Mouse (Mus musculus) gastrocnemius, postnatal 14 days (tissue): ENCODE results near the gene Cacng2. TPM values are rescaled to one million over a fixed set of nuclear protein-coding genes. Genes with fewer than 3 reads are reported as not detected.
"Not testable (repeated sequence)": the region's sequence is repeated elsewhere in the genome, so short reads cannot be mapped to it uniquely, and the experiment has no call there.

Experiments
- DNase-seq: peaks from one replicate; pipeline ENCODE4 v3.0.0; 2021; ENCODE audit warnings: mixed read lengths
- intact Hi-C: fragments of 180-260 bp; cut with DNase I; formaldehyde crosslinking; loops from one replicate; pipeline ENCODE4 v1.15.1; 2025; ENCODE audit warnings: low total_unique reads
- total RNA-seq, 2 experiments: library from RNA; stranded (reverse); gene quantifications; 2 replicates each; pipeline ENCODE4 v1.2.3; 2021

Cacng2 gene
- total RNA-seq, 2 experiments from 2014 or later: not detected

DNA sequence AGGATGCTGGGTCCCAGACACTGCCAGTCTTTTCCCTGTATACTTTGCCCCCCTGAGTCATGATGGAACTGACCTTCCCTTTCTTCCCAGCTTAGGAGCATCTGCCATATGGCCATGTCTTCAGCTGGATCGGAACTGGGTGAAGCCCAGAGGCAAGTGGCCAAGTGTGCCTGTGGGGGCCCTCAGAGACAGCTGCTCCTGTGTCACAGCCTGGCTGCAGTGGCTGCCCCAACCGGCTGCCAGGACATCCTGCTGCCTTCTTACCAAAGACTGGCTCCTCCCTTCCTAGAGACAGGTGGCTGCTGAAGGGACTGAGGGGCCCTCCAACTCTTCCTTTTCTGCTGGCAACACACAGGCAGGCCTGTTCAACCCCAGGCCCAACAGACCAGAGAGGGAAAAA, 83.2 kb downstream of the Cacng2 start:
- peak; percentile 35 for DNase-seq
- intact Hi-C loops: no loop called here

DNA sequence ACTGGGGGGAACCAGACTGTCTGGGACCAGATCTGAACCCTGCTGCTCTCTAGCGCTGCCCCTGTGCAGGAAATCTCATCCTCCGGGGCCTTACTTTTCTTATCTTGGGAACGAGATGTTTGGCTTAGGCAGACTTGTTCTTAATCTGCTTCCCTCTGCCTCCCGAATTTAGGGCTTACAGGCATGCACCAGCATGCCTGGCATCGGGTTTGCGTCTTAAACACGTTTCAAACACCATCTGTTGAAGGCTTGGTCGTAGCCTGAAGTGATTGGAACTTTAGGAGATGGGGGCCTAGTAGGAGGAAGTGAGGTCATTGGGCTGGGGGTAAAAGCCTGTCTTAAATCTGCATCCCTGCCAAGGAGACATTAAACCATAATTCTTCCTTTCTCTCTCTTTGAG, 89.9 kb downstream of the Cacng2 start:
- intact Hi-C loops: no loop called here
- no peak for DNase-seq

DNA sequence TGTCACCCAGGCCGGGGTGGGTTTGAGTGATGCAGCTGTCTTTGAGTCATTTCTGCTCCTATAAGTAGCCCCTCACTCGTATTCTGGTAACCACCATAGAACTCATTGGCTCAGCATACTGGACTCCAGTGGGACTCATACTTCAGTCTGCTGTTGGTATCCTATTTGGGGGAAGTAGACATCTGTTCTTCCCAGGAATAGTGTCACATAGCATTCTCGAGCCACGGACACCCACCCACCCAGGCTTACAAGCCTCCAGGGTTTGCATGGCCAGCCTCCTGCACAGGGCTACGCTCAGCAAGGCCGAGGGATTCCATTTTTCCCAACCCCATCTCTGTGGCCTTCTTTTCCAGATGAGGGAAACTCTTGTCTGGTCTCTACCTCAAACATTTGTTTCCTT, 93.3 kb downstream of the Cacng2 start:
- intact Hi-C loops: no loop called here
- DNase-seq: no peak

DNA sequence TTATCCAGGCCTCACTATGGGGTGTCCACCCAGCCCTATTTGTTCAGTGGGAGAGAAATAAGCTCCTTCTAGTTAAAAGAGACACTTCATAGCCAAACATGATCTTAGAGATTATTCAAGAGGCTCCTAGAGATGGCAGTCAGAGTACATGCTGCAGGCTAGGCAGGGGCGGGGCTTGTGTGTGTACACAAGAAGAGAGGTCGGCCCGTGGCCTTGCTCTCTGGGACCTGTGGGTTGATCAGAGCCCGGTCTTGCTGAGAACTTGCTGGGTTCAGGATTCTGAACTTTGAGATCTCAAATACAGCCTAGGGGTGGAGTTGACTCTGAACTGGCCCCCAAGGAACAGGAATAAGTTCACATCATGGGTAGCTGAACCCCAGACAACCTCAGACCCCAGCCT, 95.6 kb downstream of the Cacng2 start:
- no peak for DNase-seq
- intact Hi-C loops: no loop called here

DNA sequence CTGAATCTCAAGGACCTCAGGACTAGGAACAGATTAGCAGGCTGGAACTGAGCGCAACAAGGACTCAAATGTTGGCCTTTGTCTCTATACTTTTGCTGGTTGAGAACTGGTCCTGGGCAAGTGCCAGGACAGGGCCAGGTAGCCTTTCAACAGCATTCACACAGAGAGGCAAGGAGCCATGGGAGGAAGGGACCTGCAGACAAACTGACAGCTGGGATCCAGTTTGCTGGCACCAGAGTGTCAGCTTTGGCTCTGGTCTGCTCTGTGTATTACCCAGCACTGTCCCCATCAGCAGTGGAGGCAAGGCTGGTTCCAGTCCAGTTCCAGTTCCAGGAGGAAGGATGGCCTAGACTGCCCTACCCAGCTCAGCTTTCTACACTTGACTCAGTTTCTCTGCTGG, 105.8 kb downstream of the Cacng2 start:
- no peak for DNase-seq
- intact Hi-C loops: no loop called here

DNA sequence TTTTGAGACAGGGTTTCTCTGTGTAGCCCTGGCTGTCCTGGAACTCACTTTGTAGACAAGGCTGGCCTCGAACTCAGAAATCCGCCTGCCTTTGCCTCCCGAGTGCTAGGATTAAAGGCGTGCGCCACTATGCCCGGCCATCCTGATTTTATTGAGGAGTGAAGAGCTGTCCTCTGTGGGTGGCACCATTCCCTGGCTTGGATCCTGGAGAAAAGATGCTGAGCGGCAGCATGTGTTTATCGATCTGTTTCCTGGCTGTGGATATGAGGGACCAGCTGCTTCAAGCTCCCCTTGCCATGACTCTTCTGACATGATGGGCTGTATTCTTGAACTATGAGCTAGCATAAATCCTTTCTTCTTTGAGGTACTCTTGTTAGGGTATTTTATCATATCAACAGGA, 111.6 kb downstream of the Cacng2 start:
- intact Hi-C loops, DNase-seq: not testable (repeated sequence)

DNA sequence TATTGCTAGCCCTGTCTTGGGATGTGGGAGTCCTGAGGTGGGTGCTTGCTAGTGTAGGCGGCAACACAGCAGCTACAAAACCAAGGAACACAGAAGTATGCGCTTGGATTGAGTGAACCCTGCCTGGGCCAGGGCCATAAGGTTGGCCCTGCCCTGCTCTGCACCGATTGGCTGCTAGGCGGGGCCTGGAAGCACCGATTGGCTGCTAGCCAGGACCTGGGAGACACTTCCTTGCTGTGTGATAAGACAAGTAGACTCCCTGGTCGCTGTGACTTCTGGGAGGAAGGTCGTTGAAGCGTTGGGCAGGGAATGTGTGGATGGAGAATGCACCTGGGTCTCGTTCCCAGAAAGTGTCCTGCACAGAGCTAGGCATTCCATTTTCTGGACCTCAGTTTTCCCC, 115.9 kb downstream of the Cacng2 start:
- intact Hi-C loops: no loop called here
- DNase-seq: no peak

DNA sequence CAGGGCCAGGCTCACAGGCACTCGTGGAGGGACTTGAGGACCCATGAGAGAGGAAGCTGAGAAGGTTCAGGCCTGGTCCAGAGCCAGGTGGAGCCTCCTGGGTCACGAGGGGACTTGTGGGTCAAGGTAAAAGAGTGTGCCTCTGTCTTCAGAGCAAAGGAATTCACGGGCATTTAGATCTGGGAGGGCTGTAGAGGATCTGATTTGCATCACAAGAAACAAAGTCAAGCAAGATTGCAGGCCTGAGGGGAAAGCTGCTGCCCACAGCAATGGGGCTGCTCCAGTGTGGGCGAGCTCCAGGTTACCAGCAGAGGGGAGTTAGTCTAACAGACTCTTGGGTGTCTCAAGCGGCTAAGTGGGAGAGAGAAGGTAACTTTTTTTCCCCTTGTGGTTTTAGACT, 118.4 kb downstream of the Cacng2 start:
- intact Hi-C loops: no loop called here
- DNase-seq: no peak

DNA sequence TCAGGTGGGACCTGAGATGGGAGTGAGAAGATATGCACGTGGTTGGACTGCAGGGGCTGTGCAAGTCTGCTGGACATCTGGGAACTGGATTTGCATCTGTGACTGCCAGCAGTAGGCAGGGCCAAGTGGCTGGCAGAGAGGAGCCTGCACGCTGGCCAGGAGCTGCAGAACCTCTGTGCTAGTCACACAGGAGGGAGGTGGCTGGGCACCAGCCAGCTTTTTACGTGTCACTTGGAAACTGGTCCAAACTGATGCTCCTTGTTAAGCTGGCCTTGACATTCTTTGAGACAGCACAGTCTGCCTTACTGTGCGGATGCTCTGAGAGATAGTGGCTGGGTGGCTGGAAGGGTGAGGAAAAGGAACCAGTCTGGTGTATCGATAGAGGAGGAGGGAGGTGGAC, 131.3 kb downstream of the Cacng2 start:
- DNase-seq: peak; percentile 29
- intact Hi-C loops: no loop called here

DNA sequence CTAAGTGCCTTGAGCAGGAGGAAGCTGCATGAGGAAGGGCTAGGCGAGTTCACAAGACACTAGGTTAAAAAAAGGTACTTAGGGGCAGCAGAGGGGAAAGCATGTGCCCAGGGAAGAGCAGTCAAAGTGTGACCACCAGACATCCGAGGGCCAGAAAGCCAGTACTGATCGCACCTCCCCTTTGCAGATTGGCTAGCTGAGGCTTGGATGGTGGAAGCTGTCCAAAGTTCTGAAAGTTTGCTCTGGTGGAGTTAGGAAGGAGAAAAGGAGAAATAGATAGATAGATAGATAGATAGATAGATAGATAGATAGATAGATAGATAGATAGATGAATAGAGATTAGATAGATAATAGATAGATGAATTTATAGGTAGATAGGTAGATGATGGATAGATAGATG, 136.4 kb downstream of the Cacng2 start:
- no peak for DNase-seq
- intact Hi-C loops: no loop called here

DNA sequence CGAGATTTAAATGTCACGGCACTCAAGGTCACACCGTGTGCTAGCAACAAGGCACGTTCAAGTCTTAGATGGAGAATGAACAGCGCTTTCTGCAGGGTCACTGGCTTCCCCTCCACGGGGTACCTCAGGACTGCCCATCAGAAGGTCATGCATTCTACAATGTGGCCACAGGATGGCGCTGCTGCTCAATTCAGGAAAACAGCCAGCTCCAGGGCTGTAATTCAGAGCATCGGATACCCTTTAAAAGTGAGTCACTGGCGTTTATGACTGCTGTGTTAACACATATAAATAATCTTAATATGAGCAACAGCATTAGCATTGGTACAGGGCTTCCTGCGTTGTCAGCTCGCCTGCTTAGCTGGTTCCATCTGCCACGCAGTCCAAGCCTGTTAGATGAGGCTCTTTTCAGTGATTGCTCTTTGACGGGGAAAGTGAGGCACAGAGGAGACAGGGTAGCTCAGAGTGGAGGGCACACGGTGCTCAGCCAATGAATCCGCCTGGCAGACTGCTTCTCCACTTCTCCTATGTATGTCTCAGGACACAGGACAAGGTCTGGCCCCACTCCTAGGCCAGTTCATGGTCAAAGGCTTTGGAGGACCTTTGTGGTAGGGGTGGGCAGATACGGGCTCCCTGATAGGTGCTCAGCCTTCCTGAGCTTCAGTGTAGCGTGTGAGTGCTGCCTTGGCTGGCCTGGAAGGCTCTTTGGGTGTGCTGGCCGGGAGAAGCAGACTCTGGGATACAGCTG, 137.5 kb downstream of the Cacng2 start:
- intact Hi-C loops: no loop called here
- DNase-seq: peak; percentile 50

DNA sequence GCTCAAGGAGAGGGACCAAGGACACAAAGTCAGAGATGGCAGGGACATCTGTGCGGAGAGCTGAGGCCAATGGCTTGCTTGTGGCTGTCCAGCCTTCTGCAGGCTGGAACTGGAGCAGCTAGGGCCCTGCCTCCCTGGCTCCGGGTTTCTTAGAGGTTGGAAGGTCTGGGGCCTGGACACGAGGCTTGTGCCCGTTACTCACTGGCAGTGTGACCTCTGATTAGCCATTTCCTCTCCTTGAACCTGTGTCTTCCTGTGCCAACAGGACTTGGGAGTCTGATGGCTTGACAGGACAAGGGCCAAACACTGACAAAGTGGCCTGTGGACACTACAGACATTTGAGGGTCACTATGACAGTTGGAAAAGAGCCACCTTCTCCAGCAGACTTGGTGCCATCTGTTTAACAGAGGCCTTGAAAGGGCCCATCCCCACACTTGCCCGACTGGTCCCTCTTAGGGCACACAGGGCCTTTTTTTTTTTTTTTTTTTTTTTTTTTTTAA, 138.6 kb downstream of the Cacng2 start:
- no peak for DNase-seq
- intact Hi-C loops: no loop called here

DNA sequence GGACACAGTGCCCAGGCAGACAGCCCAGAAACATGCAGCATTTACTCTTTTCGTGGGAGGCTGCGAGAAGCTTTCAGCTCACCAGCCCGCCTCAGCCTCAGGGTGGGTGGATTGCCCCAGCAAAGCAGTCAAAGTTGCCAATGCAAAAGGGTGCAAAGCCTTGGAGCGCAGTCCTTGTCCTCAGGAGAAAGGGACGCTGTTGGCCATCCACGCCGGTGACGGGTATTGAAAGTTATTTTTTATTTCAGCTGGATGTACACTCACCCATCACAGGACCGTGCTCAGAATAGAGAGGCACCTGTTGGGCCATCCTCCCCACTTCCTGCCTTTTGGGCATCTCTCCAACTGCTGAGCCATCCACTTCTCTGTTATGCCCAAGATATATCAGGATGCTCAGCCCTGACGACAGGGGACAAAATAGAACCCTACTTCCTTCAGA, 140.4 kb downstream of the Cacng2 start:
- intact Hi-C loops: no loop called here
- DNase-seq: no peak

DNA sequence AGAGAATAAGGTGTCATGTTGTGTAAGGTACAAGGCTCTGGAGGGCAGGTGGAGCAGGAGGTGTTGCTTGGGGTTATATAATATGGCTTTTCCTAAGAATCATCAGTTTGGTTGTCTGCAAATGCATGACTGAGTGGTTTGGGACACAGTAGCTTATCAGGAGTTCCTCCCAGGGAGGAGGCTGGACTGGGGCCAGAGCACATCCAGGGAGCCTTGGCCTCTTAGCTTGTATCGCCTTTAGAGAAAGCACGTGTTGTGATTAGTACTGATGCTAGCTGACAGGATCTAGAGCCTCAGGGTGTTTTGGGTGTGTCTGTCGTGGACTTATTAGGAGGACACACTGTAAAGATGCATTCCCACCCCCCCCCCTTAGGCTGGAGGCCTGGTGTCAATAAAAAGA, 142.2 kb downstream of the Cacng2 start:
- intact Hi-C loops: no loop called here
- DNase-seq: no peak

DNA sequence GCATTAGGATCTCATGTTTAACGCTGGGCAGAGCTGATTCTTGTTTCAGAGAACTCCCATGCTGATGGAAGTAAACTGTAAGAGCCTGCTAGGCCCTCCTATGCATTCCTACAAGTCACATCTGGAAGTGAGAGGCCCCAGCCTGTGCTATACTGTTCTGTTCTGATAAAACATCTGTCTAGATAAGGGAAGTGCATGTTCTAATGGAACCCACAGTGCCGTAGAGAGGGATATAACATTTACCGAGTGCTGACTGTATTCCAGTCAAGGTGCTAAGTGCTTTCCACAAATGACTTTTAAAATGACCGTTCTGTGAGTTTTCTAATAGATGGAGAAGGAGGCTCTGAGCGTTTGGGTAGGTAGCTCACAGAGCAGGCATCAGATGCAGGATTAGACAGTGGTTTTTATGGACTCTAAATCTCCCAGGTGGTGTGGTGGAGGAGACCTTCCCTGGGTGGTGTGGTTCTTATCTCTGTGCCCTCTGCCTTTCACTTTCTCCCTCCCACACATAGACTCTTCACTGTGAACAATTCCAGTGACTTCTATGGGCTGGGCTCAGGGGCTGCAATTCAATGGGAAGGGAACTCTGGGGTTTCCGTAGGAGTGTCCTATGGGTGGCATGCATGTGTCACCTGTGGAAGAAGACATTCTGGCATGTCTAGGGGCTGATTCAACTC, 145.5 kb downstream of the Cacng2 start:
- intact Hi-C loops: no loop called here
- DNase-seq: no peak

DNA sequence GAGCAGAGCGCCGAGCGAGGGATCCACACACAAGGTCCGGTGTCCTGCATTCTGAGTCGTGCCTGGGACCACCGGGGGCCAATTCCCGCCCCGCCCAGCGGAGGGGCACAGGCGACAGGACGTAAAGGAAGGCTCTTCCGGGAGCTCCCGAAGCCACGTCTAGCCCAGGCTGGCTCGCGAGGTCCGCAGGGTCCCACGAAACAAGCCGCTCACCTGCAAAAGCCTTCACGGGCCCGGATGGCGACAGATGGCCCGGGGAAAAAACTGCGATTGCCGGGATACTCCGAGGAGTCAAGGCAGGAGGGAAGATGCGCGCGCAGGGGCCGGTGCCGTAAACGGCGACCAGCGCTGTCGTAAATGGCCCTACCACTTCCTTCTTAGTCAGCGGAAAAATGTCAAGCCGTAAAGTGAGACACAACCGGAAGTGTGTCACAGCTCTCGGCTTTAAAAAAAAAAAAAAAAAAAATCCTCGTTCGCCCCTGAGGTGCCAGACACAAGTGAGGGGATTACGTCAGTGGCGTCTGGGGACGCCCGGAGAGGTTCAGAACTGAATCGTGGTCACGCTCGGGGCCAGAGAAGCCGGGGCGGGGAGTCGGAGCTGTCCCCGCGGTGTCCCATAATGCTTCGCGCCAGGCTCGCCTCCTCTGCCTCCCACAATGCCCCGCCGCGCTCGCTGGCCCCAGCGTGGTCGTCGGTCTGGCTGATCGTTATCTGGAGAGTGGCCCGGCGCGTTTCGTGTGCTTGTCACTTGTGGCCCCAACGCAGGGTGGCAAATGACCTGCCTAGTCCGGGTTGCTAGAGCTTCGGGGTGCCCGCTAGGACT, 149.1 kb downstream of the Cacng2 start, which contains the start of gene Eif3d:
TSS of gene Eif3d (minus strand) at position 344 of the 823 bp plus-strand sequence.
- intact Hi-C loops: no loop called here
- DNase-seq: peak; percentile 95

DNA sequence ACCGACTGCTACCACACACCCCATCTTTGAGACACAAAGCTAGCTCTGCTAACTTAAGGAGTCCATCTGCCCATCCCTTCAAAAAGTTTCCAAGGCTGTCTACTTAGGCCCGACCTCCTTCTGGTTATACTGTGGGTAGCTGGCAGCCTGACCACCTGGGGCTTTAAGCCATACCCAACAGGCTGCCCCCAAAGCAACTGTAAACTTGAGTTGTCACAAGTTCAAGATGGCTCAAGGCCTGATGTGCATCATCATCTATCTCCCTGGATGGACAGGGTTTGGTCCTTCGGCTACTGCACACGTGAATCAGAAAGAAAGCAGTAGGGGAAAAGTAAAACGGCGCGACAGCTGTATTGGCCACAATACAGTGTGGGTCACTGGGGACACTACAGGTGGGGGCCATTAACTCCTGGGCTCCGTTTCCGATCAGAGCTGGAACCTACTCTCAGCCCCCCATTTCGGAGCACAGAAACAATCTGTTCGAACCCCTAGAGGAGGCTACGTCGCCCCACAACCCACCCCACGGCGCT, 149.8 kb downstream of the Cacng2 start:
- DNase-seq: no peak
- intact Hi-C loops: loop anchor here (5.0 kb wide), 1 partner anchor 38 kb away; no protein-coding TSS in a partner anchor

DNA sequence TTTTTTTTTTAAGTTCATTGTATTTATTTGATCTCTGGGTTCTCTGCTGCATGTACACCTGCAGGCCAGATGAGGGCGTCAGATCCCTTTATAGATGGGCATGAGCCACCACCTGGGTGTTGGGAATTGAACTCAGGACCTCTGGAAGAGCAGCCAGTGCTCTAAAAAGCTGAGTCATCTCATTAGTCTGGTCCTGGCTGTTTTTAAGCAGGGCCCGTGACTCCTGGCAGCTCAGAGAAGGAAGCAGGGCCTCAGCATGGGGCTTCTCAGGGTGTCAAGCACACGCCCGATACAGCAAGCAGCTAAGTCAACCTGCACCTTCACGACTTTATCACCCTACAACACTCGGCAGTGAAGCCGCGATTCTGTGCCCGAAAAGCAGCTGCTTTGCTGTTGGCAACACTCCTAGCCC, 154.7 kb downstream of the Cacng2 start:
- DNase-seq: no peak
- intact Hi-C loops: loop anchor here (5.0 kb wide), 1 partner anchor 33 kb away; no protein-coding TSS in a partner anchor

DNA sequence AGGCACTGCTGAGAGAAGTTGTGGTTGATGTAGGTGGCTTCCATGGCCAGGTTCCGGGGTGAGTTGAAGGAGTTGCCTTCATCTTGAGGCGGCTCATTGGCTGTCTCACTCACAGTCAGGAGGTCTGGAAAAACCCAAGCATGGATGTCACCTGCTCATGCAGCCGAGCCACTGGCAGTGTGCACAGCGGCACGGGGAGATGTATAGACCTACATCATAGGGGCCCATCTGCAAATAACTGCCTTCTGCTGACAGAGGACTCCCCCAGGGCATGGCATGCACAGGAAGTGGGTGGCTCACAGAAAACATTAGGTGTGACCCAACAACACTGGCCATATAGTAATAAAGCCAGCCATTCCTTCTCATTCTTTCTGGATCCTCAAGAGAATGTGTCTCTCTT, 157.4 kb downstream of the Cacng2 start:
- no peak for DNase-seq
- intact Hi-C loops: no loop called here

DNA sequence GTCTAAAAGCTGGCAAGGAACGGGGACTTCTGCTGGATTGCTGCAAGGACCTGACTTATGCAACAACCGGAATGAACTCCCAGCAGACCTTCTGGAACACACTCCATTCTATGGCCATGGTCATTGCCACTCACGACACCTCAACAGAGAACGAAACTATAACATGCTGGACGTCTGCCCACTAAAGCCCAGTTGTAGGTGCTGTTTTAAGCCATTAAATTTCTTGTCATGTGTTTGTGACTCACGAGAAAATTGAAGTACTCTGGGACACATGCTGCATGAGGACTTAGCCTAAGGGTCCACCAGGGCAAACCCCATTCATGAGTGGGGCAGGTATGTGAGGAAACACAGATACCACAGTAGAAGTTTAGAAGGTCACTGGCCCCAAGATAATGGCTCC, 159.1 kb downstream of the Cacng2 start:
- intact Hi-C loops: no loop called here
- DNase-seq: no peak
